Mouse (Mus musculus) lung, postnatal 0 days (tissue): ENCODE measurements around the gene Map2k7. TPM values are rescaled to one million over a fixed set of nuclear protein-coding genes. Genes with fewer than 3 reads are reported as not detected.

Experiments used
- ATAC-seq: fragments of 200-750 bp; cut with Nextera tagmentation; 2 replicates; pipeline ENCODE4 v1.8.0; 2017; ENCODE audit warnings: moderate library complexity
- DNase-seq: peaks from one replicate; pipeline ENCODE4 v3.0.0-alpha.2; 2016; ENCODE audit warnings: low spot score
- H3K27ac ChIP-seq: fragments of 300-500 bp; sonication (generic); 2 replicates; pipeline ENCODE4 v1.5.1; 2014; ENCODE audit warnings: antibody characterized with exemption, mild to moderate bottlenecking, low read length, mixed read lengths
- H3K27me3 ChIP-seq: fragments of 300-500 bp; sonication (generic); replicated peaks from 2 replicates; pipeline ENCODE4 v1.6.1; 2014; ENCODE audit warnings: low read length, mixed read lengths; ENCODE audit not compliant: insufficient read depth
- H3K36me3 ChIP-seq: fragments of 300-500 bp; sonication (generic); 2 replicates; pipeline ENCODE4 v1.6.1; 2014; ENCODE audit warnings: low read length, mixed read lengths; ENCODE audit not compliant: insufficient read depth
- H3K4me1 ChIP-seq: fragments of 300-500 bp; sonication (generic); 2 replicates; pipeline ENCODE4 v1.6.1; 2014; ENCODE audit warnings: antibody characterized with exemption, low read depth, low read length, mixed read lengths; ENCODE audit not compliant: insufficient read depth
- H3K4me2 ChIP-seq: fragments of 300-500 bp; sonication (generic); replicated peaks from 2 replicates; pipeline ENCODE4 v1.6.1; 2014; ENCODE audit warnings: low read depth, mild to moderate bottlenecking, low read length, moderate library complexity, mixed read lengths
- H3K4me3 ChIP-seq: fragments of 300-500 bp; sonication (generic); 2 replicates; pipeline ENCODE4 v1.5.1; 2014; ENCODE audit warnings: low read depth, low read length
- H3K9ac ChIP-seq: fragments of 300-500 bp; sonication (generic); replicated peaks from 2 replicates; pipeline ENCODE4 v1.6.1; 2014; ENCODE audit warnings: low read depth, mild to moderate bottlenecking
- H3K9me3 ChIP-seq: fragments of 300-500 bp; sonication (generic); 2 replicates; pipeline ENCODE4 v1.6.1; 2016; ENCODE audit warnings: low read length, mixed read lengths
- CTCF ChIP-seq: IDR thresholded peaks from 2 replicates; pipeline ENCODE4 v1.5.1; 2016; ENCODE audit warnings: antibody characterized with exemption, mild to moderate bottlenecking
- EP300 ChIP-seq: IDR thresholded peaks from 2 replicates; pipeline ENCODE4 v1.6.1; 2016; ENCODE audit warnings: antibody characterized with exemption, mild to moderate bottlenecking, control low read depth
- WGBS: fragments of 180-500 bp; shearing (Covaris S2); extraction: QIAGEN DNeasy Blood & Tissue Kit; methylation state at CpG from one replicate; pipeline ENCODE4 v1.1.7; 2014; 5-methylcytosine and 5-hydroxymethylcytosine counted together
- polyA plus RNA-seq: library from polyadenylated mRNA; unstranded; fragments of >200 nt; fragmentation: Nextera tagmentation; extraction: Ambion mirVana; gene quantifications from 2 replicates; pipeline ENCODE4 v1.2.1, GENCODE M21; 2015

Map2k7 gene
- polyA plus RNA-seq, 1 experiment from 2014 or later = 22.9 TPM

- Histone ChIP-seq H3K9me3 (no peaks in the 10 kb centered on the region), H3K9ac (no peak overlapping the region), H3K4me3 (no peak overlapping the region), H3K4me2 (no peak overlapping the region), H3K36me3 (no peaks in the 10 kb centered on the region), H3K27me3 (no peaks in the 10 kb centered on the region), H3K27ac (no peak overlapping the region), H3K4me1 (no peaks in the 10 kb centered on the region)
- WGBS = 30% methylated on average over 33 of the region's 38 CpGs
- DNase-seq = peak; percentile 30
- TF ChIP-seq CTCF (peak; percentile 39), EP300 (no peak)
- peak; percentile 37; the same call in 1 of the 2 replicates for ATAC-seq
These were observed 33.1 kb upstream of the Map2k7 start for GRCm38 (mm10) chr8:4205246-4206123.

GRCm38 (mm10) chr8:4206182-4207015 is 32.1 kb upstream of the Map2k7 start:
- no peak for TF ChIP-seq CTCF
- no peak for TF ChIP-seq EP300
- 0 out of 2 replicates have a peak overlapping the region, but pooled peaks have one; percentile 8 for H3K4me2 ChIP-seq
- H3K4me1 ChIP-seq = no peaks in the 10 kb centered on the region
- no peaks in the 10 kb centered on the region for H3K27me3 ChIP-seq
- 29% methylated on average over 44 of the region's 44 CpGs for WGBS
- no peaks in the 10 kb centered on the region for H3K36me3 ChIP-seq
- H3K27ac ChIP-seq = no peak overlapping the region
- H3K9me3 ChIP-seq = no peaks in the 10 kb centered on the region
- ATAC-seq (peak; percentile 60), DNase-seq (no peak)
- no peak overlapping the region for H3K4me3 ChIP-seq
- H3K9ac ChIP-seq = no peak overlapping the region

- no peak overlapping the region for H3K27ac ChIP-seq
- H3K4me2 ChIP-seq = no peak overlapping the region
- no peaks in the 10 kb centered on the region for H3K36me3 ChIP-seq
- H3K9ac ChIP-seq = no peak overlapping the region
- H3K4me1 ChIP-seq = no peaks in the 10 kb centered on the region
- H3K9me3 ChIP-seq = no peaks in the 10 kb centered on the region
- TF ChIP-seq CTCF (no peak), EP300 (no peak)
- 49% methylated on average over 2 of the region's 2 CpGs for WGBS
- no peaks in the 10 kb centered on the region for H3K27me3 ChIP-seq
- H3K4me3 ChIP-seq = no peak overlapping the region
- ATAC-seq (no peak; the same call in 1 of the 2 replicates), DNase-seq (peak; percentile 29)
These were observed 31.6 kb upstream of the Map2k7 start for GRCm38 (mm10) chr8:4207016-4207350.

- Histone ChIP-seq H3K36me3 (no peaks in the 10 kb centered on the region), H3K4me3 (no peak overlapping the region), H3K9me3 (no peaks in the 10 kb centered on the region), H3K4me2 (no peak overlapping the region), H3K27me3 (no peaks in the 10 kb centered on the region), H3K9ac (no peak overlapping the region), H3K4me1 (0 out of 2 replicates have a peak, but pooled peaks cover 9% of the 10 kb centered on the region), H3K27ac (no peak overlapping the region)
- no peak for ATAC-seq
- TF ChIP-seq EP300 (no peak), CTCF (peak; percentile 17; the same call in 1 of the 2 replicates)
- 68% methylated on average over 6 of the region's 6 CpGs for WGBS
- no peak for DNase-seq
These were observed 27.4 kb upstream of the Map2k7 start for GRCm38 (mm10) chr8:4211097-4211496.

DNA sequence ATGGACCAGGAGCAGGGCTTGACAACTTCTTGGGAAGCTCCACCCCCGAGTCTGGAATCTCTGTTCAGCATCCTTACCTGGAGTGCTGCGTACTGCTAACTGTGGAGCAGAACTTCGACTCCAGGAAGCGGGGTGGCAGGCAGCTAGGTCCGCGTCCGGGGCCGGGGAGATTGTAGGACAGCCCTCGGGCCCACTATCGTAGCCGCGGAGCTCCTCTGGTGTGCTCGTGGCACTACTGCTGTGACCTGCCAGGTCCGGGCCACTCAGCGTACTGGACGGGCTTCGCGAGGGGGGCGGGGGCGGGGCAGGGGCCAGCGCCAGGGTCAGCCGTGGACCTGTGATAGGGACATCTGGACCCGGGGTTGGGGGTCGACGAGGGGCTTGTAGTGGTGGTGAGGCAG is 25.7 kb upstream of the Map2k7 start:
- ATAC-seq (peak; percentile 16), DNase-seq (peak; percentile 60)
- H3K4me3 ChIP-seq = peak overlapping the region; percentile 38
- H3K9ac ChIP-seq = peak overlapping the region; percentile 23; the same call in 1 of the 2 replicates
- H3K9me3 ChIP-seq = no peaks in the 10 kb centered on the region
- under 1% methylated on average over 20 of the region's 25 CpGs for WGBS
- H3K27me3 ChIP-seq = 0 out of 2 replicates have a peak, but pooled peaks cover 4% of the 10 kb centered on the region
- no peaks in the 10 kb centered on the region for H3K36me3 ChIP-seq
- H3K4me2 ChIP-seq = peak overlapping the region; percentile 83
- H3K27ac ChIP-seq = peak overlapping the region; percentile 54; the same call in 1 of the 2 replicates
- peaks cover 12% of the 10 kb centered on the region; the same call in 1 of the 2 replicates for H3K4me1 ChIP-seq
- no peak for TF ChIP-seq EP300
- TF ChIP-seq CTCF = no peak
